35 mouse cellular contexts compared by ENCODE assay signal in the genomic region with DNA sequence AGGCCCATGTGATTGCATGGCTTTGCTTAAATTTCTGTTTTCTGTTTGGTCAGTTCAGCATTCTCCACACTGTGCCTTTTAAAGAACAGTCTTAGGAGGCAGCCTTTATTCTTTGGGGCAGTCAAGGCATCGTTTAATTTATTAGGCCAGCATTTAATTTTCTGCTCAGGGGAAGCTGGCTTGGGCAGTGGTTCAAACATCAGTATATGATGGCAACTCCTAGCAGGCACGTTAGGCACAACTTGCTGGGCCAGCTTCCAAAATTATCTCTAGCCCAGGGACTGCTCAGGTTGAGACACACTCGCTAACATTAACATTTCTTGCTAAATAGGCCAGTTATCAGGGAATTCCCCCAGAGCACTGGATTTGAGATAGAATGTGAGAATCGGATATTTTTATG.
"Had no signal": no experiment of that assay in that cellular context is flagged by ENCODE, and none has a peak within 500 bp of the region (broad histone marks: within the 10 kb centered on the region; RNA-seq: fewer than 3 reads in every experiment).

No protein-coding gene starts in this region.

- H3K36me3 ChIP-seq: heart, embryonic 10.5 days; heart, embryonic 12.5 days; heart, embryonic 13.5 days; heart, embryonic 15.5 days; hindbrain, embryonic 10.5 days; hindbrain, embryonic 12.5 days; hindbrain, embryonic 13.5 days; hindbrain, embryonic 15.5 days; intestine, embryonic 15.5 days; kidney, embryonic 15.5 days had no signal

- DNase-seq: heart, postnatal 10 days; heart, postnatal 14 days; heart, postnatal 36 days; heart, postnatal 4 days; kidney, adult 11 months; kidney, adult 18-20 months; kidney, adult 2 months; kidney, adult 8-10 months; kidney, adult 9 months; kidney, postnatal 10 days; kidney, postnatal 14 days; kidney, postnatal 25 days; kidney, postnatal 36 days; kidney, postnatal 4 days; layer of hippocampus, adult 9-11 months; layer of hippocampus, postnatal 36 days had no signal

- H3K27me3 ChIP-seq: heart, embryonic 12.5 days; heart, embryonic 13.5 days; heart, embryonic 15.5 days; hindbrain, embryonic 12.5 days; hindbrain, embryonic 13.5 days; hindbrain, embryonic 15.5 days; intestine, embryonic 15.5 days; kidney, embryonic 15.5 days had no signal

- H3K27ac ChIP-seq: heart, embryonic 10.5 days; heart, embryonic 13.5 days; heart, embryonic 15.5 days; hindbrain, embryonic 10.5 days; hindbrain, embryonic 12.5 days; hindbrain, embryonic 13.5 days; hindbrain, embryonic 14.5 days; hindbrain, embryonic 15.5 days; hindbrain, postnatal 0 days; intestine, embryonic 15.5 days; kidney, embryonic 15.5 days; kidney, postnatal 0 days; layer of hippocampus, adult 2 months had no signal

- ATAC-seq: hindbrain, embryonic 16.5 days; hindbrain, postnatal 0 days; inflammation-experienced regulatory T-cells, adult 6 months; intestine, embryonic 15.5 days; intestine, embryonic 16.5 days; intestine, postnatal 0 days had no signal

- H3K4me1 ChIP-seq: heart, embryonic 10.5 days; heart, embryonic 12.5 days; heart, embryonic 13.5 days; heart, embryonic 15.5 days; hindbrain, embryonic 12.5 days; hindbrain, embryonic 13.5 days; hindbrain, embryonic 15.5 days; intestine, embryonic 15.5 days; kidney, embryonic 15.5 days had no signal

- H3K4me2 ChIP-seq: heart, embryonic 11.5 days; heart, embryonic 12.5 days; heart, embryonic 13.5 days; heart, embryonic 15.5 days; hindbrain, embryonic 12.5 days; hindbrain, embryonic 13.5 days; hindbrain, embryonic 14.5 days; hindbrain, embryonic 15.5 days; intestine, embryonic 15.5 days; kidney, embryonic 15.5 days had no signal

- H3K9ac ChIP-seq: heart, embryonic 12.5 days; heart, embryonic 13.5 days; heart, embryonic 15.5 days; hindbrain, embryonic 12.5 days; hindbrain, embryonic 13.5 days; hindbrain, embryonic 14.5 days; hindbrain, embryonic 15.5 days; intestine, embryonic 15.5 days; kidney, embryonic 15.5 days had no signal

- H3K4me3 ChIP-seq: heart, embryonic 10.5 days; heart, embryonic 12.5 days; heart, embryonic 13.5 days; heart, embryonic 15.5 days; hindbrain, embryonic 10.5 days; hindbrain, embryonic 12.5 days; hindbrain, embryonic 13.5 days; hindbrain, embryonic 15.5 days; intestine, embryonic 15.5 days; kidney, embryonic 15.5 days; layer of hippocampus, adult 2 months had no signal

- H3K9me3 ChIP-seq: heart, embryonic 10.5 days; heart, embryonic 12.5 days; heart, embryonic 13.5 days; heart, embryonic 15.5 days; hindbrain, embryonic 10.5 days; hindbrain, embryonic 12.5 days; hindbrain, embryonic 13.5 days; hindbrain, embryonic 15.5 days; intestine, embryonic 15.5 days; kidney, embryonic 15.5 days had no signal
